Mouse (Mus musculus): ENCODE data around the gene Eme2.
"Not testable (repeated sequence)": the region's sequence is repeated elsewhere in the genome, so short reads cannot be mapped to it uniquely, and the experiment has no call there.

Gene Eme2

GRCm38 (mm10) chr17:24894995-24895547 is at the start of gene Eme2, which contains the start of gene Mrps34:
TSS of gene Eme2 (minus strand) at chr17:24895087.
TSS of gene Mrps34 (plus strand) at chr17:24895116.
- DNase-seq (ENCODE audit: low spot score): peak; percentile 64

GRCm38 (mm10) chr17:24943589-24943988 is 48.7 kb upstream of the Eme2 start:
- not testable (repeated sequence) for DNase-seq (ENCODE audit: low spot score)

- DNase-seq (ENCODE audit: low spot score): no peak
Measured at GRCm38 (mm10) chr17:24943036-24943435, 48.1 kb upstream of the Eme2 start.

- DNase-seq (ENCODE audit: low spot score): peak; percentile 26
Measured at GRCm38 (mm10) chr17:24942453-24942852, 47.6 kb upstream of the Eme2 start.

- DNase-seq (ENCODE audit: low spot score): no peak
Measured at GRCm38 (mm10) chr17:24937266-24937665, 42.4 kb upstream of the Eme2 start.

GRCm38 (mm10) chr17:24936259-24937237 is 41.7 kb upstream of the Eme2 start, which contains the start of gene Mapk8ip3:
TSS of gene Mapk8ip3 (minus strand) at chr17:24936977.
- DNase-seq (ENCODE audit: low spot score): peak; percentile 96

GRCm38 (mm10) chr17:24935666-24936065 is 40.8 kb upstream of the Eme2 start:
- no peak for DNase-seq (ENCODE audit: low spot score)

- no peak for DNase-seq (ENCODE audit: low spot score)
Measured at GRCm38 (mm10) chr17:24934926-24935325, 40.0 kb upstream of the Eme2 start.

- DNase-seq (ENCODE audit: low spot score): no peak
Measured at GRCm38 (mm10) chr17:24933163-24933562, 38.3 kb upstream of the Eme2 start.

- DNase-seq (ENCODE audit: low spot score): no peak
Measured at GRCm38 (mm10) chr17:24932431-24932830, 37.5 kb upstream of the Eme2 start.

GRCm38 (mm10) chr17:24929506-24929905 is 34.6 kb upstream of the Eme2 start:
- no peak for DNase-seq (ENCODE audit: low spot score)

GRCm38 (mm10) chr17:24923246-24923645 is 28.4 kb upstream of the Eme2 start:
- DNase-seq (ENCODE audit: low spot score): no peak

GRCm38 (mm10) chr17:24913984-24914383 is 19.1 kb upstream of the Eme2 start:
- DNase-seq (ENCODE audit: low spot score): no peak

- DNase-seq (ENCODE audit: low spot score): no peak
Measured at GRCm38 (mm10) chr17:24907591-24907990, 12.7 kb upstream of the Eme2 start.

- no peak for DNase-seq (ENCODE audit: low spot score)
Measured at GRCm38 (mm10) chr17:24903767-24904166, 8.9 kb upstream of the Eme2 start.

- peak; percentile 72 for DNase-seq (ENCODE audit: low spot score)
Measured at GRCm38 (mm10) chr17:24902671-24903474, 8.0 kb upstream of the Eme2 start.

- no peak for DNase-seq (ENCODE audit: low spot score)
Measured at GRCm38 (mm10) chr17:24902124-24902523, 7.2 kb upstream of the Eme2 start.

GRCm38 (mm10) chr17:24900014-24900413 is 5.1 kb upstream of the Eme2 start:
- DNase-seq (ENCODE audit: low spot score): no peak

GRCm38 (mm10) chr17:24899153-24899552 is 4.3 kb upstream of the Eme2 start:
- DNase-seq (ENCODE audit: low spot score): no peak

GRCm38 (mm10) chr17:24898041-24898854 is 3.4 kb upstream of the Eme2 start:
- DNase-seq (ENCODE audit: low spot score): no peak

GRCm38 (mm10) chr17:24897600-24897999 is 2.7 kb upstream of the Eme2 start:
- no peak for DNase-seq (ENCODE audit: low spot score)

- no peak for DNase-seq (ENCODE audit: low spot score)
Measured at GRCm38 (mm10) chr17:24896993-24897269, 2.0 kb upstream of the Eme2 start.

Data from spleen, adult 12 weeks (tissue).